Mouse (Mus musculus): ENCODE data around the gene Gm20683. TPM values are rescaled to one million over a fixed set of nuclear protein-coding genes. Genes with fewer than 3 reads are reported as not detected.
A peak's percentile ranks its signal among the peaks of the same experiment; 100 is the strongest.
"Not testable (repeated sequence)": the region's sequence is repeated elsewhere in the genome, so short reads cannot be mapped to it uniquely, and the experiment has no call there.

Gene Gm20683
- polyA plus RNA-seq, 1 experiment from 2014 or later: 1.4 TPM

DNA sequence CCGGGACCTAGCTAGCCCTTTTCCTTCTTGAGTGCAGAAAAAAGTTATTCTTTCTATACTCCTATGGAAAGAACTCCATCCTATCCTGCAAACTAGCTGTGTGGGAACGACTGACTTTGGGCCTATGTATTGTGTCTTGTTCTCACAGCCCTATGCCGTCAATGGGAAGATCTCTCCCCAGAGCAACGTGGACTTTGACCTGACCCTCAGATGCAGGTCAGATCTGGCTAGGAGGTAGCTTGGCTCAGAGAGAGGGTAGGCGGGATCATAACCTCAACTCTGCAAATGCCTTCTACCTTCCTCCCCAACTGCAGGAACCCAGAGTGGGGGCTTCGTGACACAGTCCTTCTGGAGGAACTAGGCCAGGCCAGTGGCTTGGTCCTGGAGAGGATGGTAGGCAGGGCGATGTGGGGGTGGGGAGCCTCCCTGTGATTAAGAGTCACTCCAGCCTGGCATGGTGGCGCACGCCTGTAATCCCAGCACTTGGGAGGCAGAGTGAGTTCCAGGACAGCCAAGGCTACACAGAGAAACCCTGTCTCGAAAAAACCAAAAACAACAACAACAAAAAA, 34.9 kb upstream of the Gm20683 start:
- H3K9me3 ChIP-seq (ENCODE audit: control insufficient read depth, low read depth, low read length): no peaks in the 10 kb centered on the region
- 0 out of 2 replicates have a peak overlapping the region, but pooled peaks have one; percentile 37 for H3K9ac ChIP-seq (replicated peaks; ENCODE audit: low read depth, low read length)
- peaks cover 16% of the 10 kb centered on the region for H3K36me3 ChIP-seq (ENCODE audit: control insufficient read depth, insufficient read depth, low read length)
- H3K4me2 ChIP-seq (replicated peaks; ENCODE audit: low read depth, low read length): peak overlapping the region; percentile 91
- 61% methylated on average over 10 of the region's 10 CpGs for WGBS
- no peaks in the 10 kb centered on the region for H3K27me3 ChIP-seq (ENCODE audit: control insufficient read depth, insufficient read depth, low read length)
- ATAC-seq (ENCODE audit: insufficient number of reproducible peaks, insufficient read depth, low FRiP score, low read depth): no peak
- peak overlapping the region; percentile 70 for H3K4me3 ChIP-seq (ENCODE audit: low read depth, low read length)
- no peak overlapping the region; the same call in 1 of the 2 replicates for H3K27ac ChIP-seq (ENCODE audit: low read length)
- peaks cover 9% of the 10 kb centered on the region; the same call in 1 of the 2 replicates for H3K4me1 ChIP-seq (ENCODE audit: control insufficient read depth, insufficient read depth, low read length)

DNA sequence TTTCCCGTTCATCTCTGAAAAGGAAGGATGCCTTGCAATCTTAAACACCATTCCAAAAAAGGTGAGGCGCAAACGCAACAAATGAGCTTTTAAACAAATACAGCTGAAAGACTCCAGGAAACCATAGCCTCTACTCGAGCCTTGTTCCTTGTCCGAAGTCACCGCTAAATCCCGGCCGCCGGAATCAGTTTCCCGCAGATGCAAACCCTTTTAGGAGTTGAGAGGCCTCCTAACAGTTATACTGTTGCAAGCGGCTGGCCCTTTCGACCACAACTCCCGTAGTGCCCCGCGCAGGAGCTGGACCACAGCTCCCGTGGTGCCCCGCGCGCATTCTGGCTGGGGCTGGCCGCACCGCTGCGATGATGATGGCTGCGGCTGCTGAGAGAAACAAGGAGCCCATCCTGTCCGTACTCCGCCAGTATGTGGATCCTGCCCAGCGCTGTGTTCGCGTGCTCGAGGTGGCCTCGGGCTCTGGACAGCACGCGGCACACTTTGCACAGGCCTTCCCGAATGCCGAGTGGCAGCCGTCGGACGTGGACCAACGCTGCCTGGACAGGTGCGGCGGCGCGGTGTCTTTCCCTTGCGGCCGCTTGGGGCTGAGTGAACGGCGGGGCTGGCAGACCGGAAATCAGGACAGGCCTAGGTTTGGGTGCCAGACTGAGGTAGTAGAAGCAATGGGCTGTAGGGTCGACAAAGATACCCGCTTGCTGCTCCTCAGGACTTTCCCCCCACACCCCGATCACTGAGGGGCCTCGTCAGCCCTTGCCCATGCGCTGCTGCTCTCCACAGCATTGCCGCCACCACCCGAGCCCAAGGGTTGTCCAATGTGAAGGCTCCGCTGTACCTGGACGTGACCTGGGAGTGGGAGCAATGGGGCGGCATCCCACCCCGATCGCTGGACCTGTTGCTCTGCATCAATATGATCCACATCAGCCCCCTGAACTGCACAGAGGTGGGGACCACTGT, 33.9 kb upstream of the Gm20683 start:
- peak; percentile 94 for ATAC-seq (ENCODE audit: insufficient number of reproducible peaks, insufficient read depth, low FRiP score, low read depth)
- WGBS: 1% methylated on average over 59 of the region's 59 CpGs
- H3K36me3 ChIP-seq (ENCODE audit: control insufficient read depth, insufficient read depth, low read length): peaks cover 13% of the 10 kb centered on the region

GRCm38 (mm10) chr17:25874721-25875170, 33.2 kb upstream of the Gm20683 start, which contains the start of gene Mettl26:
Gene Mettl26, plus strand, starts transcription at chr17:25875074.
- Histone ChIP-seq H3K4me1 (ENCODE audit: control insufficient read depth, insufficient read depth, low read length) (peaks cover 9% of the 10 kb centered on the region; the same call in 1 of the 2 replicates), H3K4me2 (replicated peaks; ENCODE audit: low read depth, low read length) (peak within 1 kb of the TSS; percentile 91), H3K27ac (ENCODE audit: low read length) (peak within 1 kb of the TSS; percentile 94), H3K36me3 (ENCODE audit: control insufficient read depth, insufficient read depth, low read length) (peaks cover 13% of the 10 kb centered on the region), H3K4me3 (ENCODE audit: low read depth, low read length) (peak within 1 kb of the TSS; percentile 70), H3K27me3 (ENCODE audit: control insufficient read depth, insufficient read depth, low read length) (no peaks in the 10 kb centered on the region), H3K9me3 (ENCODE audit: control insufficient read depth, low read depth, low read length) (no peaks in the 10 kb centered on the region), H3K9ac (replicated peaks; ENCODE audit: low read depth, low read length) (peak within 1 kb of the TSS; percentile 37)
- under 1% methylated on average over 25 of the region's 25 CpGs for WGBS
- peak; percentile 70; the same call in 1 of the 2 replicates for ATAC-seq (ENCODE audit: insufficient number of reproducible peaks, insufficient read depth, low FRiP score, low read depth)

More for the DNA sequence above, 33.9 kb upstream of the Gm20683 start:
- Histone ChIP-seq H3K9ac (replicated peaks; ENCODE audit: low read depth, low read length) (peak overlapping the region; percentile 37), H3K27ac (ENCODE audit: low read length) (peak overlapping the region; percentile 94), H3K27me3 (ENCODE audit: control insufficient read depth, insufficient read depth, low read length) (no peaks in the 10 kb centered on the region), H3K4me1 (ENCODE audit: control insufficient read depth, insufficient read depth, low read length) (peaks cover 9% of the 10 kb centered on the region; the same call in 1 of the 2 replicates), H3K4me3 (ENCODE audit: low read depth, low read length) (peak overlapping the region; percentile 70), H3K9me3 (ENCODE audit: control insufficient read depth, low read depth, low read length) (no peaks in the 10 kb centered on the region), H3K4me2 (replicated peaks; ENCODE audit: low read depth, low read length) (peak overlapping the region; percentile 91)

DNA sequence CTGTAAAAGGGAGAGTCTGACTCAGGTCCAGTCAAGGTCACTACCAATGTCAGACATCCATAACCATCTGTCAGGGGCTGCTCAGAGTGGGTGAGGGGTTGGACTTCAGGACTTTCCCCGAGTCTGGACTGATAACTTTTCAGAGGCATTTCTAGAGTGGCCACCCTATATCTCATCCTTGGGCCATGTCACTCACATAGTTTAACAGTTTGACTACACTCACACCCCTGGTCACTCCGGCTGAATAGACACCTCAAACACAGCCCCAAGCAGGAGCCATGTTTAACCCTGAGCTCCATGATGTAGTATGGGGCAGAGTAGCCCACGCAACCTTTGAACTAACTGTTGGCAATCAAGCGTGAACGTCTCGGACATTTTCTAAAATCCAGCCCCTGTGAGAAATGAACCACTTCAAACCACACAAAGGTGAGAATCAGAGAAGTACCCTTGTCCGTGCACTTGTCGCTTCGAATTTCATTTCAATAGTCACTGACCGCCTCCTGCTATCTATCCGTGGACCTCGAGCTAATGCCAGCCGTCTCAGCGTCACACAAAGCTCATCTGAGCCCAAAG, 32.7 kb upstream of the Gm20683 start:
- Histone ChIP-seq H3K4me1 (ENCODE audit: control insufficient read depth, insufficient read depth, low read length) (peaks cover 9% of the 10 kb centered on the region; the same call in 1 of the 2 replicates), H3K4me3 (ENCODE audit: low read depth, low read length) (peak overlapping the region; percentile 70), H3K27me3 (ENCODE audit: control insufficient read depth, insufficient read depth, low read length) (no peaks in the 10 kb centered on the region), H3K9me3 (ENCODE audit: control insufficient read depth, low read depth, low read length) (no peaks in the 10 kb centered on the region), H3K36me3 (ENCODE audit: control insufficient read depth, insufficient read depth, low read length) (peaks cover 13% of the 10 kb centered on the region), H3K9ac (replicated peaks; ENCODE audit: low read depth, low read length) (peak overlapping the region; percentile 33; the same call in 1 of the 2 replicates), H3K27ac (ENCODE audit: low read length) (peak overlapping the region; percentile 94), H3K4me2 (replicated peaks; ENCODE audit: low read depth, low read length) (peak overlapping the region; percentile 91)
- WGBS: 5% methylated on average over 14 of the region's 14 CpGs
- ATAC-seq (ENCODE audit: insufficient number of reproducible peaks, insufficient read depth, low FRiP score, low read depth): no peak

DNA sequence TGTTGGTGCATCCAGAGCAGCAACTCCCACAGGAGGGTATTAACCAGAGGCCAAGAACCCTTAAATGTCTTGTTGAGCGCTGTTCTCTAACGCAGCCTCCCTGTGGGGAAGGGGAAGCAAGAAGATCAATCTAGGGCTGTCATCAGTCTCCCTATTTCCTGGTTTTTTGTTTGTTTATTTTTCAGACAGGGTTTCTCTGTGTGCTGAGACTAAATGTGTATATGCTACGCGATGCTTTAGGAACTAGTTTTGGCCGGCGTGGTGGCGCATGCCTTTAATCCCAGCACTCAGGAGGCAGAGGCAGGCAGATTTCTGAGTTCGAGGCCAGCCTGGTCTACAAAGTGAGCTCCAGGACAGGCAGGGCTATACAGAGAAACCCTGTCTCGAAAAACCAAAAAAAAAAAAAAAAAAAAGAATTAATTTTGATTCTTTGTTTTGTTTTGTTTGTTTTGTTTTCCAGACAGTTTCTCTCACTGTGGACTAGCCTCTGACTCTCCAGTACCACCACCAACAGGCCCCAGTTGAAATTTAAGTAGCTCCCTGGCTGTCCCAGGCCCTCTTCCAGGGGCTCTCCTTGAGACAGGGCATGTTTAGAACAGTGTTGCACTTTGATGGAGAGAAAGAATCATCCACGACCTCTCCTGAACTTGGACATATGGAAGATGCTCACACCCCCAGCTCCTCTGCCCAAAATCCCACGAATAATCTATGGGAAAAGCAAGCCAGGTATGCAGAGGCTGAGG, 32.0 kb upstream of the Gm20683 start:
- no peak overlapping the region for H3K27ac ChIP-seq (ENCODE audit: low read length)
- WGBS: 65% methylated on average over 11 of the region's 11 CpGs

DNA sequence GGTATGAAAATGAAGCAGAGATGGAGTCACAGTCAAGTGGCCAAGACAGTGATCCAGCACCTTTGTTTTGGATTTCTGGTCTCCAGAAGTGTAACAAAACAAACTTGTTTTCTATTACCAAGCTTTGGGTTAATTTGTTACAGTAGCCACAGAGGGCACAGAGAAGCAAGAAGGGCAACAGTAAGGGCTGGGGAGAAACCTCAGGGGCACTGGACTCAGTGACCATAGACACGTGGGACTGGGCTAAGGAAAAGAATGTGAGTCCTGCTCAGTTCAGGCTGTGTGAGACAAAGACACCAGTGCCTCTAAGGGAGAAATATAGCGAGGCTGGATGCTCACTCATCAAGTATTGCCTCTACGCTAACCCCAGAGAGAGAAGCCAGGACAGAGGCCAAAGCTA, 31.1 kb upstream of the Gm20683 start:
- Histone ChIP-seq H3K4me3 (ENCODE audit: low read depth, low read length) (no peak overlapping the region), H3K36me3 (ENCODE audit: control insufficient read depth, insufficient read depth, low read length) (peaks cover 2% of the 10 kb centered on the region), H3K4me2 (replicated peaks; ENCODE audit: low read depth, low read length) (no peak overlapping the region), H3K9me3 (ENCODE audit: control insufficient read depth, low read depth, low read length) (no peaks in the 10 kb centered on the region), H3K9ac (replicated peaks; ENCODE audit: low read depth, low read length) (no peak overlapping the region), H3K4me1 (ENCODE audit: control insufficient read depth, insufficient read depth, low read length) (peaks cover 16% of the 10 kb centered on the region), H3K27ac (ENCODE audit: low read length) (no peak overlapping the region), H3K27me3 (ENCODE audit: control insufficient read depth, insufficient read depth, low read length) (no peaks in the 10 kb centered on the region)
- ATAC-seq (ENCODE audit: insufficient number of reproducible peaks, insufficient read depth, low FRiP score, low read depth): no peak
- 84% methylated on average over 3 of the region's 3 CpGs for WGBS

More for the DNA sequence above, 32.0 kb upstream of the Gm20683 start:
- Histone ChIP-seq H3K27me3 (ENCODE audit: control insufficient read depth, insufficient read depth, low read length) (no peaks in the 10 kb centered on the region), H3K36me3 (ENCODE audit: control insufficient read depth, insufficient read depth, low read length) (peaks cover 11% of the 10 kb centered on the region), H3K4me1 (ENCODE audit: control insufficient read depth, insufficient read depth, low read length) (peaks cover 14% of the 10 kb centered on the region; the same call in 1 of the 2 replicates), H3K4me2 (replicated peaks; ENCODE audit: low read depth, low read length) (peak overlapping the region; percentile 91), H3K4me3 (ENCODE audit: low read depth, low read length) (no peak overlapping the region), H3K9me3 (ENCODE audit: control insufficient read depth, low read depth, low read length) (no peaks in the 10 kb centered on the region), H3K9ac (replicated peaks; ENCODE audit: low read depth, low read length) (no peak overlapping the region)
- ATAC-seq (ENCODE audit: insufficient number of reproducible peaks, insufficient read depth, low FRiP score, low read depth): no peak

DNA sequence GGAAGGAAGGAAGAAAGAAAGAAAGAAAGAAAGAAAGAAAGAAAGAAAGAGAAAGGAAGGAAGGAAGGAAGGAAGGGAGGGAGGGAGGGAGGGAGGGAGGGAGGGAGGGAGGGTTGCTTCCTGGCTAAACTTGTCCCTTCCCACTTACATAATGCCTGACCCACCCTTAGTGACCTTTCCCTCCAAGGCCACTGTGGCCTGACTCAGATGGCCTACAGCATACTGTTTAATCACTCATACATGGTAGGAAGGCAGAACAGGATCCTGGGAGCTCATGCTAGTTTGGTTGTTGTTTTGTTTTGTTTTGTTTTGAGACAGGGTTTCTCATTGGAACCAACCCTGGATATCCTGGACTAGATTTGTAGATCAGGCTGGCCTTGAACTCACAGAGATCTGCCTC, 30.0 kb upstream of the Gm20683 start:
- H3K9ac ChIP-seq (replicated peaks; ENCODE audit: low read depth, low read length); H3K4me2 ChIP-seq (replicated peaks; ENCODE audit: low read depth, low read length); H3K36me3 ChIP-seq (ENCODE audit: control insufficient read depth, insufficient read depth, low read length); H3K9me3 ChIP-seq (ENCODE audit: control insufficient read depth, low read depth, low read length); H3K4me3 ChIP-seq (ENCODE audit: low read depth, low read length); H3K27me3 ChIP-seq (ENCODE audit: control insufficient read depth, insufficient read depth, low read length); H3K27ac ChIP-seq (ENCODE audit: low read length); ATAC-seq (ENCODE audit: insufficient number of reproducible peaks, insufficient read depth, low FRiP score, low read depth): not testable (repeated sequence)
- H3K4me1 ChIP-seq (ENCODE audit: control insufficient read depth, insufficient read depth, low read length): peaks cover 18% of the 10 kb centered on the region

All from stomach, embryonic 14.5 days (tissue).